Mouse (Mus musculus): Measurements from ENCODE around the gene Acvr1c.

- TF ChIP-seq CTCF (IDR thresholded peaks at IDR 0.05; ENCODE audit: low read depth, low read length): peak; percentile 76
- no peak for TF ChIP-seq POLR2A (IDR thresholded peaks at IDR 0.05; ENCODE audit: extremely low read depth, insufficient read depth, low read length)
These were observed 75.3 kb downstream of the Acvr1c start for GRCm38 (mm10) chr2:58282259-58282910.
